Mouse (Mus musculus) embryo, embryonic 11.5 days (tissue): ENCODE measurements around the gene Ppm1f.
"Not testable (repeated sequence)": the region's sequence is repeated elsewhere in the genome, so short reads cannot be mapped to it uniquely, and the experiment has no call there.

Experiments used
- DNase-seq: peaks from one replicate; pipeline ENCODE4 v3.0.0-alpha.2; 2012; ENCODE audit warnings: low read depth, low spot score

Gene Ppm1f

DNA sequence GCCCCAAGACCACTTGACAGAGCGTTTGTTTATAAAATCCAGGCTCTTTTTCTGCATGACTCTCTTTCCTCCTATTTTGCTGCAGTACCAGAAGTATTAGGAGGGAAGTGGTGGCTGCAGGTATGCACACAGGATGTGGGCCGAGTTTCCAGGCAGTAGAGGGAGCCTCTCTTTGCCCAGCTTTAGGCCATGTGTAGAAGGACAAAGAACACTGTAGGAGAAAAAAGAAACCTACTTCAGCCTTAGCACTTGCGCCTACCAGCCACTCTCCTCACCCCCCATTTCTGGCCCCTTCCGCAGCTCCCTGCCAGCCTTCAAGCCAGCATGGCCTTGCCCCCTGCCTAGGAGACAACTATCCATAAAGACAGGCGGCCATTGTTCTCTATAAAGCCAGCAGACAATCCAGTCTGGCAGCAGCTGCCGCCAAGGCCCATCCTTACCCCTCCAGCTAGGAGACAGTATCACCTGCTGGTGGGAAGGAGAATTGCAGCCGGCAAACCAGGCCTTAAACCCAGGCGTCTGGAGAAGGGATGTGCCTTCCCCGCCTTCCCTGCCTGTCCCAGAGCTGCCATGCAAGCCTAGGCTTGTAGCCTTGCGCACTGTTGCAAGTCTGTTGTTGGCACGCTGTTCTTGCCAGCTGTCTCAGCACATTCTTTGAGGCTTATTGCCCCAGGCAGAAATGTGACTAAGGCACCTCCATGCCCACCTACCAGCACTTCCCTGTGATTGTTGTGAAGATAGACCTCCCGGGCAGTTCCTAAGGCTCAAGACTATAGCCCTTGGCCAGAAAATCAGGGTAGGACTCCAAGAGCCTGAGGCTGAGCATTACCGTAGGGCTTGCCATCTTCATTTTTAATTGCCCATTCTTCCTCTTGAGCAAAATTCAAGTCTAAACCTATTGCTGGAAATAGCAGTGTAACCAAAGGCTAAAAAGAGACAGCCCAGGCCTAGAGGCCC, 15.7 kb downstream of the Ppm1f start:
- peak; percentile 66 for DNase-seq

GRCm38 (mm10) chr16:16913440-16913839, 17.2 kb downstream of the Ppm1f start:
- no peak for DNase-seq

DNA sequence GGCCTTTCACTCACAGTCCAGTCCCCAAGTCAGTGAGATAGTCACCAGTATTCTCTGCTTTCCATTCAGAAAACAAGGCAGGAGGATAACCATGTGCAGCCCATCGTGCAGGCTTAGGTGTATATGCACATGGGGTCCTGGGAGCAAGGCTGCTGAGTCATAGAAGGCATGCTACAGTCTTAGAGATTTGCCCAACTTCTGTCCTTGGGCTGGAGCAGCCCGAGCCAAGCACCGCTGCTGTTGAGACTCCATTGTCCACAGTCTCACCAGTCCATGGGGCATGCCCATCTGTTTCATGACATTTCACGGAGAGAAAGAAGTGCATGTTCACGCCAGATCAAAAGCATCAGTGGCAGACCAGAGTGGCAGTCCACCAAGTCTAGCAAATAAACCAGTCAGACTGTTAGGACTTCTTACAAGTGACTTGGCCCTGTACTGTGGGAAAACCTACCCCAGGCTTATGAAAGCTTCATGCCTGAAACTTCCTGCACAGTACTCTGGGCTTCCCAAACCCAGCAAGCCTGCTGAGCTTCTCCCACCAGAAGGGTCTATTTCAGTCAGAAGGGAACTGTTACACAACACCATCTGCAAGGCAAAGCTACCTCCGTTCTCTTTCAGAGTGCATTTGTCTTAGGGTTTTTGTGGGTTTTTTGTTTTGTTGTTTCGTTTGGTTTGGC, 22.3 kb downstream of the Ppm1f start:
- no peak for DNase-seq

GRCm38 (mm10) chr16:16921021-16921435, 24.8 kb downstream of the Ppm1f start:
- no peak for DNase-seq

- no peak for DNase-seq
Measured at GRCm38 (mm10) chr16:16924481-16924880, 28.2 kb downstream of the Ppm1f start.

DNA sequence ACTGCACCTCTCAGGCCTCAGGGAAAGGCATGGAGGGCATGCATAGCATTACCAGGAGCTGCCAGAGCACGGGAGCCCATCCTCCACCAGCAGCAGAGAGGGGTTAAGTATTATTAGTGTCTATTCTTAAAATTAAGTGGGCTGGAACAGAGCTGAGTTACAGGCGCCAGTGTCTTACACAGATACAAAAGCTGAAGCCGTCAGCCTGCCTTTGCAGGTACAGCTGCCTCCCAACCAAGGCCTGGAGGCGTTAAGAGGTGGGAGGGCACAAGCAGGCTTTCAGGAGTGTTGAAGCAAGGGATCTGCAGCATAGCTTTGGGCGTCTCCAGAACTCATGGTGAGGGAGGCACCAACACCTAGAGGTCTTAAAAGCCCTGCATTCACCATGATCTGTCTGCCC, 30.3 kb downstream of the Ppm1f start:
- DNase-seq, result no peak

GRCm38 (mm10) chr16:16928908-16929307, 32.6 kb downstream of the Ppm1f start:
- DNase-seq, result not testable (repeated sequence)

DNA sequence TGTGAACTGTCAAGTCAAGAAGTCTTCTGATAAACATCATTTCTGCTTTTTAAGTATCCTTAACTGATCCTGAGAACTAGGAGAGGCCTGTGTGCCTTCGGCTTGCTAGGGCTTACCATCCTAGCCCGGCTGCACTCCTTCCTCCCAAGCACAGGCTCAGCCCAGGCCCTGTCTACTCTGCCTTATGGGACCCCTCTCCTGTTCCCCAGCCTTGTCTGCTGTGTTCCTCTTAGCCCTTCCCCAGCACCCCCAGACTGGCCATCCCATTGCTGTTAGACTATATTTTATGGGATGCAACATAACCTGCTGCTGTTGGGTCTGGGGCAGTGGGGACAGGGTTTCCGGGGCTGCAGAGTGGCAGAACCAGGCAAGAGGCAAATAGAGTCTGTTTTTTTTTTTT, 34.1 kb downstream of the Ppm1f start:
- no peak for DNase-seq

- DNase-seq, result no peak
Measured at GRCm38 (mm10) chr16:16930810-16931296, 34.6 kb downstream of the Ppm1f start.

GRCm38 (mm10) chr16:16939543-16939942, 43.3 kb downstream of the Ppm1f start:
- no peak for DNase-seq

DNA sequence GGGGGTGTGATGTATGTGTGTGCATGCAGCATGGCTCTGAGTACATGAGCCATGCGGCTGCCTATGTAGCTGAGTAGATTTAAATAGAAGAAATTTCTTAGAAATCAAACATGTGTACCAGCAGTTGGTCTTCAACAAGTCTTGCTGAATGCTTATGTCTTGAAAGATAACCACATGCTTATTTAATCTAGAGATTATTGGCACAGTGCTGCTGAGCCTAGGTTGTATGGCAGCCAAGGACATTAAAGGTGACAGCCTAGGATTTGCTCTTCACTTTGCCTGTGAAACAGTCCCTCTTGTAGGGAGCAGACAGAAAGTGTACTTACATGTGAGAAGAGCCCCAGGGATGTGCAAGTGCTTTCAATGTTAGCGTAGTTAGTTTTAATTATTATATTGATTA, 44.8 kb downstream of the Ppm1f start:
- DNase-seq, result no peak

DNA sequence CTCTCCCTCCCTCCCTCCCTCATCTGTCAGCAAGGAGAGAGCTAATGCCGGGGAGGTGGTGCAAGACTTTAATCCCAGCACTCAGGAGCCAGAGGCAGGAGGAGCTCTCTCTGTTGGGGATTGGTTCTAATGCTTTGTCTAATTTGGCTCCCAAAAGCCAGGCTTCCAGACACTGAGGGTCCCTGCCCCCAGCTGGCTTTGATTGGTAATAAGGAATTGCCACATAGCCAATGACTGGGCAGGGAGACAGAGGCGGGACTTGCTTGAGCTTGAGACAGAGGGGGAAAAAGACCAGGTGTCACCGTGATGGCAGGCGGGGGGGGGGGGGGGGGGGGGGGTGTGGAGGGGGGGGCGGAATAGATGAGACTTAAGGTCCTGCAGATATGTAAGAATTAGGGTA, 62.3 kb downstream of the Ppm1f start:
- DNase-seq, result no peak

- DNase-seq, result no peak
Measured at GRCm38 (mm10) chr16:16959907-16960306, 63.6 kb downstream of the Ppm1f start.

DNA sequence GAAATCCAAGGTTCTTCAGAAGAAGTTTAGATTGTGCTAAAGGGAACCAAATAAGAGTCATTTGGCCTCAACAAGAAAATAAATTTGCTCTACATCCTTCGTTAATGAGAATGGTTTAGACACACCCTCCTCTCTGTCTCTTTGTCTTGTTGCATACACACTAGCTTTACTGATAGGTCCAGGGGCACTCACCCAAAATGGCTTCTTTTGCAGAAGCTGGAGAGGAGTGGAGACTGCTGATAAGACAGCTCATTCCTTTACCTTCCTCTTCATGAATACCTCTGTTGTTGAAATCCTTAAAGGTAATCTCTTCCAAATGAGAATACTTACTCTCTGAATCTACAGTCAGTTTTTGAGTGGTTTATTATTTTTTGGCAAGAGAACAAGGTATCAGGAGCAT, 68.9 kb downstream of the Ppm1f start:
- no peak for DNase-seq

DNA sequence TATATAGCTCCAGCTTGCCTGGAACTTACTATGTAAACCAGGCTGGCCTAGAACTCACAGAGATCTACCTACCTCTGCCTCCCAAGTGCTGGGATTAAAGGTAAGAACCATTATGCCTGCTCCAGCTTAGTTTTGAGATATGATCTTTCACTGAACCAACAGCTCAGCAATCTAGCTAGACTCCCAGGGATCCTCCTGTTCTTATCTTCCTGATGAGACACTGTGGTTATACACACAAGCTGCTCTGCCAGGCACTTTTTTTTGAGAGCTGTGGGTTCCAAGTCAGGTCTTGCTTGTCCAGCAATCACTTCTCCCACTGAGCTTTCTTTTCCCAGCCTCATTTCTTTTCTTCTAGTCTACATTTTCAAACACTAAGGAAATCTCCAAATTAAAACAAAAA, 70.0 kb downstream of the Ppm1f start:
- DNase-seq, result no peak
